Mouse (Mus musculus) spleen, postnatal 4 days (tissue): ENCODE results near the gene Prl4a1.
"Not testable (repeated sequence)": the region's sequence is repeated elsewhere in the genome, so short reads cannot be mapped to it uniquely, and the experiment has no call there.

Experiments
- DNase-seq, 2 experiments: peaks; one replicate each; pipeline ENCODE4 v3.0.0; 2022; ENCODE audit warnings: low spot score in 2 of 2

The Prl4a1 gene

DNA sequence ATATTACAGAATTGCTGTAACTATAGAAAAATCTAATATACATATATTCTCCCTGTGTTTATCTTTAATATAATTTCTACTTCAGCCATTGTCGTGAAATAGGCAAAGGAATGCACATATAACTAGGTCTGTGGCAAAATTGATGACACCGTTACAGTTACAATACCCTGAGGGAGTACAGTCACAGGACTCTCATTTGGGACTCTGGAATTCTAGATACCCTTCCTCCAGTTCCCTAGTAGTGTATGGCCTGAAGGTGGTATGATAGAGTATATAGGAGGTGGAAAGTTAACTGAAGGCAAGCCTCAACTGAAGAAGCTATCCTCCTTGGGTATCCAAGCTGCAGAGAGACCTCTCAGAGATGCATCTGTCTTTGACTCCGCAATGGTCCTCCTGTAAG, at the start of gene Prl4a1:
Prl4a1 (plus strand) TSS at position 301 of the 400 bp plus-strand sequence.
- no peak for DNase-seq

DNA sequence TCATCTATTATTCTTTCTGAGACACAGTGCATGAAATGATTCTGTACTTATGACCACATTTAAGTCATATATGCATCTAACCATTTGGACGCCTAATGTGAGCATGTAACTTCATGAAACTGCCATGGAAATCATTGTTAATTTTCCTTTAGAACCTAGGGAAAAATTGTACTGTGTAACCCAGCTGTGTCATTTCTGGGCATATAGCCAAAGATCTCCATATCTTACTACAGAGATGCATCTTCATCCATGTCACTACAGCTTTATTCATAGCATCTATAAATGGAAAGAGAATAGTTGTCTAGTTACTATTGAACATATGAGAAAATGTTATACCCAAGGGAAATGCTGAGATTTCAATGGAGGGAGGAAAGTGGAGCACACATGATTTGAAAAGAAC, 43.1 kb upstream of the Prl4a1 start:
- DNase-seq: no peak

DNA sequence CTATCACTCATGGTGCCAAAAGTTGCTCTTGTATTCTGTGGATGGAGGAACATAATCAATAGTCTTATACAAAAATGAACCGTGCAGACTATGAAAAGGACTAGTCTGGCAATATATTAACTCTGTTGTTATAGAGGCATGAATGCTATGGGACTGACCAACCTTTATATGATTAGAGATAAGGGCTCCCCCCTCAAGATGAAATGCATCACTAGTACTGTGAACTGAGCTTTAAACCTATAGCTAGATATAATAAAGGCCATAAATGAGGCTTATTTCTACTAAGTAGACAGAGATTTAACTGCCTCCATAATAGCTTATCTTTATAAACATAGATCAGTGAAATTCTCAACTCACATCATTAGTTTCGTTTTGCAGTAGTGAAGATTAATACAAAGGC, 41.7 kb upstream of the Prl4a1 start:
- DNase-seq: not testable (repeated sequence)

DNA sequence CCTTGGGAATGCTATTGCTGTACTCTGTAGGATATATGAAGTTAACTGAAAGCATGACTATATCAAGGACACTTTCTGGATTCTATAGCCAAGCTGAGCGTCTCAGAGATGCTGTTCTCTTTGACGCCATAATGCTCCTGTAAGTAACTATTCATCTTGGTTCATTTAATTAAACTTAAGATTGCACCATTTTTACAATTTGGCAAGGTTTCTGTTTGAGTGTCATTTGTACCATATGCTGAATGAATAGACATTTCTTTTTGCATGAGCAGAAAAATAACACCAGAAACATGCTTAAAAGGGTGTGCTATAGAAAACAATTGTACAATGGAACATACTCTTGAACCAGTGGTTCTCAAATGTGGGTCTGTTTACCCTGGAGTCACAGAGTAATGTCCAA, 38.4 kb upstream of the Prl4a1 start:
- no peak for DNase-seq

DNA sequence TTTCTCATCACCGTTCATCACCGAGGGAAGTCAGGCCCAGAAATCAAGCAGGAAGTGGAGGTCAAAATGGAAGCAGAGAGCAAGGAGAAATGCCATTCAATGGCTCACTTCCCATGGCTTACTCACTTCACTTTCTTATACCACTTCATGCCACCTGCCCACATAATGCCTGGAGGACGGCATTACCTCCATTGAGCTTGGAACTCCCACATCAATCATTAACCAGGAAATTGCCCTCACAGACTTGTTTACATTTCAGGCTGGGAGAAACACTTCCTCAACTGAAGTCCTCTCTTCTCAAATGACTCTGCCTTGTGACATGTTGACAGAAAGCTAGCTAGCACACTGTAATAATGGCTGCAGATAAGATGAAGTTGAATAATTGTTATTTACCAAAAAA, 19.5 kb upstream of the Prl4a1 start:
- DNase-seq: not testable (repeated sequence)

DNA sequence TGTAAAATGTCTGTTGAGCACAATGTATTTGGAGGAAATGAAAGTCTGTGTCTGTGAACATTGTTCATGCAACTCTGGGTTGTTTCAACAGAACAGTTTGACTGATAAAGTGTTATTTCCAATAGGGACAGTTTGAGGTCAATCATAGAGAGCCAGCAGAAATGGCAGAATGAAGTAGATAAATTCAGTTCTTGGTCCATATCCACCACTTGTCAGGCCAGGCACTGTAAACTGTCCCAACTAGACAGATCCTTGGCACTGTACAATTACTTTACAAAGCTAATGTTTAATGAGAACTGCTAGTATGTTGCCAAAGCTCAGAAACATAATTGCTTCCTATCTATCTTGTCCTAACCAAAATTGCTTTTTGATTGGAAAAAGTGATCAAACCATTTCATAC, 13.3 kb downstream of the Prl4a1 start:
- no peak for DNase-seq

DNA sequence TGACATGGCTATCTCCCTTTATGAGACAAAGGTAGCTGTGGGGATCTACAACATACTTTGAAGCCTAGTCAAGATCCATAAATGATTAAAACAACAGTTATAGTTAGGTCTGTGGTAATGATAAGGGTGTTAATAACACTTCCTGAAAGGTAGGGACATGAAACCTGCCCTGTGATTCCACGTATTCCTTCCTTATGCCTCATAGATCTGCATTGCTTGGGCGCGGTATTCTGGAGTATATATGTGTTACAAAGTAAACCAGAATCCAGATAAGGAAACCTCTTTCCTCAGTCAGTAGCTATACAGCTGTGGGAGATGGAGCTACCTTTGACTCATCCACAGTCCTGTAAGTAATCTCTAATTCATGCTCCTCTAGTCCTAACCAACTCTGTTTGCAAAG, 53.3 kb downstream of the Prl4a1 start:
- no peak for DNase-seq
